Mouse (Mus musculus) spleen, adult 2 months (tissue): ENCODE data around the gene Stx1b. TPM values are rescaled to one million over a fixed set of nuclear protein-coding genes. Genes with fewer than 3 reads are reported as not detected.
"Not testable (repeated sequence)": the region's sequence is repeated elsewhere in the genome, so short reads cannot be mapped to it uniquely, and the experiment has no call there.

Experiments
- DNase-seq, 2 experiments: peaks; one replicate each; pipeline versions ENCODE4 v3.0.0 to v3.0.0-alpha.2; 2012 to 2021; ENCODE audit warnings: low spot score in 2 of 2, low read depth in 1 of 2
- H3K27ac ChIP-seq: fragments of 200-500 bp; 2 replicates; pipeline ENCODE4 v1.5.1; 2012; ENCODE audit warnings: low read length, inconsistent platforms; ENCODE audit not compliant: insufficient read depth
- H3K27me3 ChIP-seq: fragments of 200-500 bp; 2 replicates; pipeline ENCODE4 v1.6.1; 2012; ENCODE audit warnings: mild to moderate bottlenecking, moderate library complexity, low read length, inconsistent platforms; ENCODE audit not compliant: control insufficient read depth, insufficient read depth
- H3K36me3 ChIP-seq: fragments of 200-500 bp; 2 replicates; pipeline ENCODE4 v1.6.1; 2012; ENCODE audit warnings: mild to moderate bottlenecking, low read length, inconsistent platforms; ENCODE audit not compliant: control insufficient read depth, insufficient read depth
- H3K4me1 ChIP-seq: fragments of 200-500 bp; 2 replicates; pipeline ENCODE4 v1.6.1; 2011; ENCODE audit warnings: inconsistent platforms; ENCODE audit not compliant: control insufficient read depth, insufficient read depth, insufficient read length
- H3K4me3 ChIP-seq: fragments of 200-500 bp; 2 replicates; pipeline ENCODE4 v1.5.1; 2011; ENCODE audit warnings: mild to moderate bottlenecking, inconsistent platforms; ENCODE audit not compliant: insufficient read depth, insufficient read length; ENCODE audit errors: extremely low read depth
- CTCF ChIP-seq: fragments of 200-500 bp; IDR thresholded peaks from 2 replicates; pipeline ENCODE4 v1.5.1; 2011; ENCODE audit warnings: mild to moderate bottlenecking, inconsistent platforms; ENCODE audit not compliant: insufficient read depth, insufficient read length, insufficient replicate concordance; ENCODE audit errors: extremely low read depth
- POLR2A ChIP-seq: fragments of 200-500 bp; IDR thresholded peaks from 2 replicates; pipeline ENCODE4 v1.6.1; 2011; ENCODE audit warnings: low read depth, low read length, inconsistent platforms
- WGBS: fragments of 180-500 bp; shearing (Covaris S2); methylation state at CpG from one replicate; pipeline ENCODE4 v1.1.7; 2018; 5-methylcytosine and 5-hydroxymethylcytosine counted together
- polyA plus RNA-seq: library from polyadenylated mRNA; depleted of rRNA; stranded (reverse); fragments of >200 nt; gene quantifications from 2 replicates; pipeline ENCODE4 v1.2.3, GENCODE M21; 2012

Stx1b gene
- polyA plus RNA-seq, 1 experiment: 1.4 TPM

- no peak for DNase-seq
- TF ChIP-seq POLR2A: no peak
- no peak for TF ChIP-seq CTCF
- no peak overlapping the region for H3K27ac ChIP-seq
- 77% methylated on average over 6 of the region's 6 CpGs for WGBS
- H3K36me3 ChIP-seq: peaks cover 11% of the 10 kb centered on the region
- H3K4me3 ChIP-seq: no peak overlapping the region
- H3K4me1 ChIP-seq: no peaks in the 10 kb centered on the region
- no peaks in the 10 kb centered on the region for H3K27me3 ChIP-seq
Measured at GRCm38 (mm10) chr7:127849973-127850875, 25.9 kb upstream of the Stx1b start.

GRCm38 (mm10) chr7:127842001-127842718 lies 17.8 kb upstream of the Stx1b start:
- Histone ChIP-seq H3K36me3 (peaks cover 9% of the 10 kb centered on the region), H3K4me3 (peak overlapping the region; percentile 80), H3K27ac (peak overlapping the region; percentile 88), H3K27me3 (no peaks in the 10 kb centered on the region), H3K4me1 (peaks cover 7% of the 10 kb centered on the region; the same call in 1 of the 2 replicates)
- under 1% methylated on average over 40 of the region's 40 CpGs for WGBS
- no peak for TF ChIP-seq CTCF
- TF ChIP-seq POLR2A: peak; percentile 71
- DNase-seq: peak; percentile 63 to 80

- TF ChIP-seq POLR2A (peak; percentile 55), CTCF (no peak)
- H3K27me3 ChIP-seq: no peaks in the 10 kb centered on the region
- H3K36me3 ChIP-seq: peaks cover 4% of the 10 kb centered on the region
- peak overlapping the region; percentile 92 for H3K27ac ChIP-seq
- WGBS: 1% methylated on average over 46 of the region's 46 CpGs
- peak overlapping the region; percentile 80 for H3K4me3 ChIP-seq
- peak; percentile 85 to 89 for DNase-seq
- H3K4me1 ChIP-seq: peaks cover 7% of the 10 kb centered on the region; the same call in 1 of the 2 replicates
Measured at GRCm38 (mm10) chr7:127841340-127842000, 17.1 kb upstream of the Stx1b start.

GRCm38 (mm10) chr7:127840886-127841285 lies 16.5 kb upstream of the Stx1b start:
- Histone ChIP-seq H3K27me3 (no peaks in the 10 kb centered on the region), H3K4me3 (peak overlapping the region; percentile 80), H3K27ac (peak overlapping the region; percentile 92), H3K36me3 (peaks cover 3% of the 10 kb centered on the region; the same call in 1 of the 2 replicates), H3K4me1 (peaks cover 7% of the 10 kb centered on the region; the same call in 1 of the 2 replicates)
- WGBS: under 1% methylated on average over 15 of the region's 15 CpGs
- peak; percentile 21 to 39 for DNase-seq
- TF ChIP-seq CTCF (no peak), POLR2A (no peak)

GRCm38 (mm10) chr7:127840031-127840430 lies 15.7 kb upstream of the Stx1b start:
- not testable (repeated sequence) for H3K4me3 ChIP-seq, H3K27ac ChIP-seq, H3K36me3 ChIP-seq, DNase-seq, H3K27me3 ChIP-seq, H3K4me1 ChIP-seq
- WGBS: 96% methylated on average over 2 of the region's 2 CpGs

GRCm38 (mm10) chr7:127837878-127838277 lies 13.5 kb upstream of the Stx1b start:
- not testable (repeated sequence) for H3K27ac ChIP-seq, H3K27me3 ChIP-seq, H3K4me3 ChIP-seq, H3K4me1 ChIP-seq, DNase-seq, H3K36me3 ChIP-seq
- 95% methylated on average over 4 of the region's 4 CpGs for WGBS
